Mouse (Mus musculus): ENCODE data around the gene Gprin2. TPM values are rescaled to one million over a fixed set of nuclear protein-coding genes. Genes with fewer than 3 reads are reported as not detected.

Gene Gprin2
- polyA plus RNA-seq, 1 experiment = 0.08 TPM

DNA sequence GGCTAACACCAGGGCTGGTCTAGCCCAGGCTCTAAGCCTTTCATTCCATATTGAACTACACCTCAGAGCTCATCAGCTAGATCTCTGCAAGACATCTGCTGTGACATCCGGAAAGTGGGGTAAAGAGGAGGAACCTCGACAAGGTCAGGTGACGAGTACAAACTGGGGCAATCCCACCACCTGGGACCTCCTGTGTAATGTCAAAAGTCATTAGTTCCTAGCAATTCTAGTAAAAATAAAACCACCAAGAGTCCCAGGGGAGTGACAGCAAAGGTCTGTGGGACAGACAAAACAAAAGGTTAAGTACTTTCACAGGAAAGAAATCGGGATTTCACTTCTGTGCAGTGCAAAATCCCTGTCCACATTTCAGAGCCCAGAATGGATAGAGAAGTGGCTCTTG lies 7.6 kb downstream of the Gprin2 start:
- DNase-seq = no peak
- Histone ChIP-seq H3K4me3 (ENCODE audit: control insufficient read depth, insufficient read depth, low read length) (no peak overlapping the region), H3K27ac (ENCODE audit: control insufficient read depth, insufficient read depth, low read length) (no peak overlapping the region), H3K4me1 (replicated peaks; ENCODE audit: control insufficient read depth, insufficient read depth, low read length) (no peaks in the 10 kb centered on the region), H3K36me3 (ENCODE audit: control insufficient read depth, insufficient read depth, low read length) (no peaks in the 10 kb centered on the region), H3K27me3 (ENCODE audit: control insufficient read depth, insufficient read depth, low read length) (no peaks in the 10 kb centered on the region)
- TF ChIP-seq POLR2A (IDR thresholded peaks at IDR 0.05; ENCODE audit: control insufficient read depth, extremely low read depth, insufficient read depth, low read length, poor library complexity) = no peak
- no peak for TF ChIP-seq CTCF (IDR thresholded peaks at IDR 0.05; ENCODE audit: borderline replicate concordance, control insufficient read depth, extremely low read depth, insufficient read depth, low read length, poor library complexity)
- WGBS = 73% methylated on average over 4 of the region's 4 CpGs

DNA sequence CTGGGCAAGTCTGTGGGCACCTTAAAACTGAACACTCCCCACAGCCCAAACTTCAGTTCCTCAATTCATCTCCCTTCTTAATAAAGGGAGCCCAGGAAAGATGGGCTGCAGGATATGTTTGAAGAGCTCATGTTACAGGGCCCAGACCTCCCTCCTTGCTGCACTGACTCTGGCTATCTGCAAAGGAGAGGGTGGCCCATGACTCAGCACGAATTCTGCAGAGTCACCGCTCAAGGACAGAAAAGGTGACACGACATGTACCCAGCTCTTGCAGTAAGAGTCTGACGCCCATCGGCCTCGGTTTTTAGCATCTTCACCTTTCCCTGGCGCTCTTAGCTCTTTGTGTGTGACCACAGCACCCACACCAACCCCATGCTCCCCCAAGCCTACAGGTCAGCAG lies 11.1 kb downstream of the Gprin2 start:
- TF ChIP-seq CTCF (IDR thresholded peaks at IDR 0.05; ENCODE audit: borderline replicate concordance, control insufficient read depth, extremely low read depth, insufficient read depth, low read length, poor library complexity) (no peak), POLR2A (IDR thresholded peaks at IDR 0.05; ENCODE audit: control insufficient read depth, extremely low read depth, insufficient read depth, low read length, poor library complexity) (no peak)
- Histone ChIP-seq H3K4me3 (ENCODE audit: control insufficient read depth, insufficient read depth, low read length) (no peak overlapping the region), H3K27me3 (ENCODE audit: control insufficient read depth, insufficient read depth, low read length) (no peaks in the 10 kb centered on the region), H3K36me3 (ENCODE audit: control insufficient read depth, insufficient read depth, low read length) (no peaks in the 10 kb centered on the region), H3K4me1 (replicated peaks; ENCODE audit: control insufficient read depth, insufficient read depth, low read length) (no peaks in the 10 kb centered on the region), H3K27ac (ENCODE audit: control insufficient read depth, insufficient read depth, low read length) (no peak overlapping the region)
- 65% methylated on average over 7 of the region's 7 CpGs for WGBS
- no peak for DNase-seq

DNA sequence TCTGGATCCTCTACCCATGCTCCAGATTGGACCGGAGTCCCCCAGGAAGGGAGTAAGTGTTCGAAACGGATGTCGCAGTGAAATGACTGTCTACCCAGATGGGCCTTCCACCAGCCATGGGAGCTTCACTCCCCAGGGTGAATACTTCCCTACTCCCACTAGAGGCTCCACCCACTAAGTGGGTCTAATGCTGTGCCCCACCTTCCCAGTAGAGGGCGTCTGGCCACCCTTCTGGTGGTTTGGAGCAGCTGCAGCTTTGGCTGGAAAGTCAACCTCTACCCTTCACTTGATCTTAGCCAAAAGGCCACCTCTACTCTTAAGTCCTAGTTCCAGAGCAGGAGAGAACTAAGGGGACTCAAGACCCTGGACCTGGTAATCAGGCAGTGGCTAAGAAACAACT lies 12.8 kb downstream of the Gprin2 start:
- TF ChIP-seq POLR2A (IDR thresholded peaks at IDR 0.05; ENCODE audit: control insufficient read depth, extremely low read depth, insufficient read depth, low read length, poor library complexity) (no peak), CTCF (IDR thresholded peaks at IDR 0.05; ENCODE audit: borderline replicate concordance, control insufficient read depth, extremely low read depth, insufficient read depth, low read length, poor library complexity) (no peak)
- 73% methylated on average over 5 of the region's 5 CpGs for WGBS
- Histone ChIP-seq H3K27me3 (ENCODE audit: control insufficient read depth, insufficient read depth, low read length) (no peaks in the 10 kb centered on the region), H3K36me3 (ENCODE audit: control insufficient read depth, insufficient read depth, low read length) (no peaks in the 10 kb centered on the region), H3K4me3 (ENCODE audit: control insufficient read depth, insufficient read depth, low read length) (no peak overlapping the region), H3K4me1 (replicated peaks; ENCODE audit: control insufficient read depth, insufficient read depth, low read length) (no peaks in the 10 kb centered on the region), H3K27ac (ENCODE audit: control insufficient read depth, insufficient read depth, low read length) (no peak overlapping the region)
- peak; percentile 35 for DNase-seq

DNA sequence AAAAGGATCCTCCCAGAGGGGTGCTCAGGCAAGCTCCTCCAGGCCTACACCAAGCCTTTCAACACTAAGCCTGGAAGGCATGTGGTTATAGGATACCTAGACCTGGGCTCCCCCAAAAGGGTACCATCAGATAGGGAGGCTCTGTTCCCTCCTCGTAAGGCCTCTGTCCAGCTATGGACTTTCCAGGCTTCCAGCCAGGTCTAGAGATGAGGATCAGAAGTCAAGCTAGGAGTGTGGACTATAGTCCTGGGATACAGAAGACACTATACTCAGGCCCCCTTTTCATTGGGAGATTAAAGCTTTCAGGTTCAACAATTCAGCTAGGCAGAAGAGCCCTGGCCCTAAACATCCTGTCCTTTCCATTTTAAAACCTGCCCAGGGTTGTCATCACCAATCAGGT lies 18.4 kb downstream of the Gprin2 start:
- no peak for DNase-seq
- Histone ChIP-seq H3K27ac (ENCODE audit: control insufficient read depth, insufficient read depth, low read length) (no peak overlapping the region), H3K27me3 (ENCODE audit: control insufficient read depth, insufficient read depth, low read length) (no peaks in the 10 kb centered on the region), H3K4me1 (replicated peaks; ENCODE audit: control insufficient read depth, insufficient read depth, low read length) (no peaks in the 10 kb centered on the region), H3K4me3 (ENCODE audit: control insufficient read depth, insufficient read depth, low read length) (no peak overlapping the region), H3K36me3 (ENCODE audit: control insufficient read depth, insufficient read depth, low read length) (no peaks in the 10 kb centered on the region)
- TF ChIP-seq POLR2A (IDR thresholded peaks at IDR 0.05; ENCODE audit: control insufficient read depth, extremely low read depth, insufficient read depth, low read length, poor library complexity) (no peak), CTCF (IDR thresholded peaks at IDR 0.05; ENCODE audit: borderline replicate concordance, control insufficient read depth, extremely low read depth, insufficient read depth, low read length, poor library complexity) (no peak)
- WGBS = 84% methylated on average over 1 of the region's 1 CpGs

DNA sequence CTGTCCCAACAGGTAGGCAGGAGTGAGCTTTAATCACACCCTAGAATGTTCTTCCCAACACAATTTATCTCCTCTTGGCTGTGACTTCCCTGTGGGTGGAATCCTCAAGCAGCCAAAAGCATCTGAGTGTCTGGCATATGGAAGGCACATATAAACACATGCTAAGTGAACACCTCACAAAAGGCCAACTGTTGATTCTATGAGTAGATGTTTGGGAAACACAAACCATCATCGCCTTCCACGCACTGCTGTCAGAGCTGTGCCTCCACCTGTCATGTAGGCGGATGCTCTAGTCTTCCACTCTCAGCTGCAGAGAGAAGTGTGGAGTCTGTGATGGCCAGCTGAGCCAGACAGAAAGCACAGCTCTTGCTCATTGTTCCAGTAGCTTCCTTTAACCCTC lies 22.1 kb downstream of the Gprin2 start:
- 97% methylated on average over 3 of the region's 3 CpGs for WGBS
- Histone ChIP-seq H3K4me3 (ENCODE audit: control insufficient read depth, insufficient read depth, low read length) (no peak overlapping the region), H3K27me3 (ENCODE audit: control insufficient read depth, insufficient read depth, low read length) (no peaks in the 10 kb centered on the region), H3K27ac (ENCODE audit: control insufficient read depth, insufficient read depth, low read length) (no peak overlapping the region), H3K36me3 (ENCODE audit: control insufficient read depth, insufficient read depth, low read length) (no peaks in the 10 kb centered on the region), H3K4me1 (replicated peaks; ENCODE audit: control insufficient read depth, insufficient read depth, low read length) (no peaks in the 10 kb centered on the region)
- no peak for DNase-seq
- TF ChIP-seq CTCF (IDR thresholded peaks at IDR 0.05; ENCODE audit: borderline replicate concordance, control insufficient read depth, extremely low read depth, insufficient read depth, low read length, poor library complexity) = no peak

DNA sequence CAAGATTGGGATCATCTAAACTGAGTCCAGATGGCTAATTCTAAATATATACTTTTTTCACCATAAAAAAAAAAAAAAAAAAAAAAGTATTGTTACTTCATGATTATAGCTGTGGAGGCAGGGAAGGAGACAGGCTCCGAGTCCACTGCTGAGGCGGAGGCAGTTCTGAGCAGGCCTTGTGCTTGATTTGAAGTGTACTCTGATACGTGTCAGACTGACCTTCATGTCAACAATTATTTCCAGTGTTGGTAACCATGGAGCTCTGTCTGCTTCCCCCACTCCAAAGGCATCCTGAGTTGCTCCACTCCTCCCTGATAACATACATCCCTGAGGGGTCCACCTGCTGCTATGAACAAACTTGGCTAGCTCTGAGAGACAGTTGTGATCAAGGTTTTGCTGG lies 30.3 kb downstream of the Gprin2 start:
- no peak for DNase-seq
- TF ChIP-seq CTCF (IDR thresholded peaks at IDR 0.05; ENCODE audit: borderline replicate concordance, control insufficient read depth, extremely low read depth, insufficient read depth, low read length, poor library complexity) (no peak), POLR2A (IDR thresholded peaks at IDR 0.05; ENCODE audit: control insufficient read depth, extremely low read depth, insufficient read depth, low read length, poor library complexity) (no peak)
- Histone ChIP-seq H3K4me3 (ENCODE audit: control insufficient read depth, insufficient read depth, low read length) (no peak overlapping the region), H3K27ac (ENCODE audit: control insufficient read depth, insufficient read depth, low read length) (no peak overlapping the region), H3K4me1 (replicated peaks; ENCODE audit: control insufficient read depth, insufficient read depth, low read length) (no peaks in the 10 kb centered on the region), H3K36me3 (ENCODE audit: control insufficient read depth, insufficient read depth, low read length) (no peaks in the 10 kb centered on the region), H3K27me3 (ENCODE audit: control insufficient read depth, insufficient read depth, low read length) (no peaks in the 10 kb centered on the region)
- 95% methylated on average over 3 of the region's 3 CpGs for WGBS

DNA sequence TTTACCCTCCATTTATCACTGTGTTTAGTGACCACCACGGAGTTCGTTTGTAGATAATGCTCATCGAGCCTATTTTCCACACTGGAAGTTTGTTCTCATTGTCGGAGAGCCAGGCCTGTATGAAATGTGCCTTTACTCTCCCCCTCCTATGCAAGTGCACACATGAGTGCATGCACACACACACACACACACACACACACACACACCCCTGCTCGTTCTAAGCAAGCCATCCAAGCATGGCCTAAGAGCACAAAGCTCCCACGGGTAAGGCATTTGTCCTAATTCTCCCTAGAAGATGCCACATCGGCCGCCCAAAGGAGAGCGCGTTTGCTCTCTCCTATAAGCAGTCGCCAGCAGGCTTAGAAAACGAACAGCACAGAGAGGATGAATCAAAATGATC lies 45.7 kb downstream of the Gprin2 start:
- Histone ChIP-seq H3K27ac (ENCODE audit: control insufficient read depth, insufficient read depth, low read length) (no peak overlapping the region), H3K27me3 (ENCODE audit: control insufficient read depth, insufficient read depth, low read length) (no peaks in the 10 kb centered on the region; the same call in 1 of the 2 replicates), H3K4me3 (ENCODE audit: control insufficient read depth, insufficient read depth, low read length) (no peak overlapping the region), H3K36me3 (ENCODE audit: control insufficient read depth, insufficient read depth, low read length) (no peaks in the 10 kb centered on the region), H3K4me1 (replicated peaks; ENCODE audit: control insufficient read depth, insufficient read depth, low read length) (no peaks in the 10 kb centered on the region)
- 86% methylated on average over 12 of the region's 12 CpGs for WGBS
- TF ChIP-seq POLR2A (IDR thresholded peaks at IDR 0.05; ENCODE audit: control insufficient read depth, extremely low read depth, insufficient read depth, low read length, poor library complexity) (no peak), CTCF (IDR thresholded peaks at IDR 0.05; ENCODE audit: borderline replicate concordance, control insufficient read depth, extremely low read depth, insufficient read depth, low read length, poor library complexity) (no peak)
- no peak for DNase-seq

Measured in thymus, adult 2 months (tissue).